Mouse (Mus musculus): Measurements from ENCODE around the gene Gm6880.
"Not testable (repeated sequence)": the region's sequence is repeated elsewhere in the genome, so short reads cannot be mapped to it uniquely, and the experiment has no call there.

Gm6880 gene

DNA sequence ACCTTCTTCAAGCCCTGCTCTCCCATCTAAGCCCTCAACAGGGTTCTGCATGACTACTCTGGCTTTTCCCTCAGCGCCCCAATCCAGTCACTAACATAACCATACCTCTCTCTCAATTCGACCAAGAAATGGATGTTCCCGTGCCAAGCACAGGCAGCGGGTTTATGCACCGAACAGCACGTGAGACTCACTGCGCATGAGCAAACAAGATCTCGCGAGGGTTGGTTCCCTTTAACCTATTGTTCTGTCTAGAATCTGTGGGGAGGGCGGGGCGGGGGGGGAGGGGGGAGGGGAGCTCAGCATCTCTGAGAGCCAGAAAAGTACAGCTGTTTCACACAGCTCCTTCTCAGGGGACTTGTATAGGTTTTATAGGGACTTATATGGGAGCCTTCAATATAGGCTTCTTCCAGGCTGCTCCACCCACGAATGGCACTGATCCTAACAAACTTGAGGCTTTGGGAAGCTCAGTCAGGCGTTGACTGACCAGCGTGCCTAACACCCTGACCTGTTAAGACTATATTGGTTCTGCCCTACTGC is at the start of gene Gm6880:
Gene Gm6880 (minus strand): TSS at position 51 of the 537 bp plus-strand sequence.
- DNase-seq: not testable (repeated sequence)

DNA sequence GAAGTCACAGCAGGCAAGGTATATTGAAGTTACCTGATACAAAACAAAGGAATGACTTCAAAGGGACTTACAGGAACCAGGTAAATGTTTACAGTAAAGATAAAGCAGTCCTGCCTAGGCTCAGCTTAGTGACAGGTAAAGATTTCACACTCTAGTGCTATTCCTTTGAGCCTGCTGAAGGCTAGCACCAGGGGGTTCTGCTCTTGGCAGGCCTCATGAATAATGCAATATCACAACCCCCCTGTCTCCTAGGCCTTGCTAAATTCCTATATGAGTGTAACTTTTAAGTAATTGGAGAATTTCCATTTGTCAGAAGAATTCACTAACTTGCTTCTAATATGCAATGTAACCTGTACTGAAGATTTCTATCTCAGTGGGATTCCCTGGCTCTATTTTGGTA is 36.3 kb upstream of the Gm6880 start:
- DNase-seq: not testable (repeated sequence)

DNA sequence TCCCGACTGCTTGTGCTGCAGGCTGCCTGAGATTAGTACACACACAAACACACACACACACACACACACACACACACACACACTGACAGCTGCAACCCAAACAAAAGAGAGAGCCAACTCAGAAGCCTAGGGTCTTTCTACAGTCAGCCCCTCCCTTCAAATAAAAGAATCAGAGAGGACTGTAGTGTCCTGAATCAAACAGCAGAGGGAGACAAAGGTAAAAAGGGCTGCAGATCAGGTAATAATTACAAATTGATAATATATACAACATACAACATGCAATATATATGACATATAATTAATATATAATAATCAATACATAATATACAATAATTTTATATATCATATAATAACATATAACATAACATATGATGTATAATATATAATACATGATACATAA is 15.9 kb upstream of the Gm6880 start:
- peak in 1 of 2 experiments; percentile 1 for DNase-seq

DNA sequence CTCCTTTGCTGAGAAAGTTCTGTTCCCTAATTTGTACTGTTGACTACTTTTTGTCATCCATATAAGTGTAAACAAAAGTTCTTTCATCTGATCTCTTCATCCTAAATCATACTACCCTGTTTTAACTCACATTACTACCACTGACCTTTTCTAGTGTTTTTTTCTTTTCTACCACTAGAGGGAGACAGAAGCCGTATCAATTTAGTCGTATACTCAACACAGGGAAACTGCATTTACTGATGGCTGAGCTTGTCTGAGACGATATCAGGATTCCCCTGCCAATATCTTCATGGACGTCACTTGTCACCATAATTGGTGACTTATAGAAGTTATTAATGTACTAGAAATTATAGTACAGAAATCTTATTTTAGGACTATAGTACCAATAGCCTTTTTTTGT is 28.4 kb downstream of the Gm6880 start:
- DNase-seq: peak in 1 of 2 experiments; percentile 11

DNA sequence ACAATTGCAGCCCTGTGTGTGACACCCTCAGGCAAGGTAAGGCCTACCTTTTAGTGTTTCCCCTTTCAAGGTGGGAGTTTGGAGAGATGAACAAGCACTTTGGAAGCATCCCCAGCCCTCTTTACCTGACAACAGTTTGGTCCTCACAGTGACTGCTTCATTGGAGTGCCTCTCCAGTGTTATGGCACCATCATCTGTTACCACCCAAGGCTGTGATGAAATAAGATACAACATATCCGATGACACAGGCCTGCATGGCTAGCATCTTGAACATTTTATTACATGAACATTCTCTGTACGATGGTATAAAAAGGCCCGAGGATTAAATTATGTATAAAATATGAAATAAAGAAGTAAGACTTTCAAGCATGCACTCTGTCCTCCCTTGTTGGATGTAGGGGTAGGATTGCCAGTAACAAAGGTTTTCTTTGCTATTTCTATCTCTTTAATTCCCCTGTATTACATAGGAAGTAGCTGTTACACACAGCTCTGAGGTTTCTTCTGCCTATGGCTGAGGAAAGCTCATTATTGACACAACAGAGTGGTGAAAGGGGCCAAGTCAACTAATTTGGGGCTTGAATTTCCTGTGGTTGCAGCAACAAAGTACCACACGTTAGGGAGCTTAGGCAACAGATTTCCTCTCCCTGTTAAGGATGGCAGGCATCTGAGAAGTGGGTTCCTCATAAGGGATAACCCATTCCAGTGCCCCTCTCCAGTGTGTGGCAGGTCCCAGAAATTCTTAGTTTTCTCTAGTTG is 29.9 kb downstream of the Gm6880 start:
- DNase-seq: no peak

Measured in kidney, postnatal 36 days (tissue).